Comparison of ENCODE assay signal across 8 mouse cellular contexts in the genomic region with DNA sequence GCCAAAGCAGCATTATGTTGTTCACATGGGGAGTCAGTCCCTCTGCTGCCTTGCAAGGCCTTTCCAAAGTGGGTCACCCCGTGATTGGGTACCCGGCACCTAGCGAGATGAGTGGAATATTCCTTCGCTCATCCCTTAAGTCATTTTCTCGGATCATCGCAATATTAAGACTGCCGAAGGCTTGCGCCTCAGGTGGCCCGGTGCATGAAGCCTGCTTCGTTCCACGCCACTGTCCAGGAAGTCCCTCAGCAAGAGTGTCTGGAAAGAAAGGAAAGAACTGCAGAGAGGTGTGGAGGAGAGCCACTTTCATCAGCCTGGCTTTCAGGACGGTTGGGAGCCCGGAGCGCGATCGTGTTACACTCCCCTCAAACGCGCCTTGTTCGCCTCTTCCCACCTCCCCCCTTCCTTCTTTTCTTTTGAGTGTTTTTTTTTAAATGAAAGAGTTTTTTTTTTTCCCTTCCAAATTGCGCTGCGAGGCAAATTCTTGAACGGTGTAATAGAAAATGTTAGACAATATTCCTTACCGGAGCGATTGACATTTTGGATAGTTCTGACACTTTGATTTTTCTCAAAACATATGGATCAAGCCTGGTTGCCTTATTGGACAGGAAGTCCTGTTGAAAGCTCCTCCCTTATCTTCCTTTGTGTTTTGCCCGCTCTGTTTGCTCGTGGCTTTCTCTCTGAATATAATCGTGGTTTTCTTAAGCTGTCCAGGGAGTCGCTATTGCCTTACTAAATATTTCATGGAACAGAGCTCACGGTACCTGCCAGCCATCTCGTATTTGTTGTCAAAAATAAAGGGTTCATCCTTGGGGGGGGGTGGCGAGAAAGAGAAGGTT.
A peak's percentile ranks its signal among the peaks of the same experiment; 100 is the strongest.
DNase-seq lines count a peak whose midpoint lies in the region; ATAC-seq and TF ChIP-seq lines count a peak whose summit lies in the region.

No protein-coding gene starts in this region.

- peak overlapping the region; percentile 64 for H3K4me3 ChIP-seq in gastrocnemius, adult 2 months
- H3K4me3 ChIP-seq in forebrain, embryonic 15.5 days = peak overlapping the region; percentile 33
- peak overlapping the region; percentile 31 for H3K4me3 ChIP-seq in stomach, embryonic 15.5 days (replicated peaks)

- peak overlapping the region; percentile 55 for H3K4me2 ChIP-seq in forebrain, embryonic 15.5 days (replicated peaks)
- H3K4me2 ChIP-seq in stomach, embryonic 15.5 days = peak overlapping the region; percentile 68

- H3K27me3 ChIP-seq in forebrain, embryonic 15.5 days = peaks cover 37% of the 10 kb centered on the region
- 0 out of 2 replicates have a peak, but pooled peaks cover 10% of the 10 kb centered on the region for H3K27me3 ChIP-seq in stomach, embryonic 15.5 days (replicated peaks)

- peak overlapping the region; percentile 22 for H3K9ac ChIP-seq in forebrain, embryonic 15.5 days (replicated peaks)
- no peak overlapping the region for H3K9ac ChIP-seq in stomach, embryonic 15.5 days

- H3K9me3 ChIP-seq in forebrain, embryonic 15.5 days = no peaks in the 10 kb centered on the region
- no peaks in the 10 kb centered on the region for H3K9me3 ChIP-seq in stomach, embryonic 15.5 days

- 1% methylated on average over 31 of the region's 31 CpGs for WGBS in forebrain, embryonic 15.5 days
- WGBS in stomach, embryonic 15.5 days = 6% methylated on average over 31 of the region's 31 CpGs

- ATAC-seq in forebrain, embryonic 15.5 days (replicated peaks) = 0 out of 2 replicates have a peak, but pooled peaks have one; percentile 49
- ATAC-seq in stomach, embryonic 15.5 days (ENCODE audit: insufficient read depth, low FRiP score, low read depth) = no peak

- intact Hi-C loops in gastrocnemius, adult 2 months (cut with DNase I) = no loop called here

- H3K4me1 ChIP-seq in forebrain, embryonic 15.5 days = peaks cover 48% of the 10 kb centered on the region
- H3K4me1 ChIP-seq in stomach, embryonic 15.5 days = peaks cover 16% of the 10 kb centered on the region; the same call in 1 of the 2 replicates

- no peak for TF ChIP-seq CTCF in gastrocnemius, adult 2 months (IDR thresholded peaks at IDR 0.05)

- H3K27ac ChIP-seq in gastrocnemius, adult 2 months = no peak overlapping the region
- no peak overlapping the region for H3K27ac ChIP-seq in forebrain, embryonic 15.5 days (replicated peaks)
- no peak overlapping the region for H3K27ac ChIP-seq in stomach, embryonic 15.5 days

- no peaks in the 10 kb centered on the region for H3K36me3 ChIP-seq in forebrain, embryonic 15.5 days
- H3K36me3 ChIP-seq in stomach, embryonic 15.5 days = no peaks in the 10 kb centered on the region

- no peak for DNase-seq in gastrocnemius, adult 2 months
- no peak for DNase-seq in gastrocnemius, postnatal 4 days (ENCODE audit: low spot score in 2 of 2)
- peak; percentile 14 for DNase-seq in cerebellum, adult 11-12 months
- peak; percentile 7 for DNase-seq in liver
- DNase-seq in right cerebral cortex, adult 18-20 months = no peak
- DNase-seq in ovary, postnatal 10 days (ENCODE audit: low spot score) = no peak

Comparison
In these comparisons a context has a peak if more than half of its experiments do, and no peak if none do; other contexts are left out.
1. DNase-seq: peak in cerebellum, adult 11-12 months (single experiment) and liver (single experiment); none in gastrocnemius, adult 2 months (single experiment), gastrocnemius, postnatal 4 days (0 of 2), right cerebral cortex, adult 18-20 months (single experiment) and ovary, postnatal 10 days (single experiment).
2. Peak in every context shown above with its lines, with median percentiles within 50 percentile points of each other: H3K4me3 ChIP-seq.